Mouse (Mus musculus) ES-E14 (cell line): ENCODE data around the gene Flna. TPM values are rescaled to one million over a fixed set of nuclear protein-coding genes. Genes with fewer than 3 reads are reported as not detected.

Source experiments
- DNase-seq: peaks from one replicate; pipeline ENCODE4 v3.0.0-alpha.2; 2013; ENCODE audit warnings: low read depth, low spot score
- H3K27ac ChIP-seq: 2 replicates; pipeline ENCODE4 v1.5.1; 2012; ENCODE audit warnings: low read depth, mild to moderate bottlenecking, low read length, moderate library complexity, mixed read lengths; ENCODE audit not compliant: poor library complexity, insufficient read depth, severe bottlenecking
- H3K36me3 ChIP-seq: 2 replicates; pipeline ENCODE4 v1.6.1; 2012; ENCODE audit warnings: mild to moderate bottlenecking, low read length, moderate library complexity, mixed read lengths; ENCODE audit not compliant: control insufficient read depth, poor library complexity, insufficient read depth, severe bottlenecking
- H3K4me1 ChIP-seq, 2 experiments: fragments of 150-350 bp in 1 of 2; sonication (generic) in 1 of 2; 2 replicates each; pipeline ENCODE4 v1.6.1; 2012; ENCODE audit warnings: low read length in 2 of 2, mild to moderate bottlenecking in 1 of 2, mixed read lengths in 1 of 2; ENCODE audit not compliant: control insufficient read depth in 2 of 2, insufficient read depth in 2 of 2, poor library complexity in 1 of 2
- H3K4me3 ChIP-seq, 2 experiments: fragments of 150-350 bp in 1 of 2; sonication (generic) in 1 of 2; 2 replicates each; pipeline ENCODE4 v1.5.1; 2012; ENCODE audit warnings: low read length in 2 of 2, low read depth in 1 of 2, mild to moderate bottlenecking in 1 of 2, mixed read lengths in 1 of 2; ENCODE audit not compliant: insufficient read depth in 1 of 2, poor library complexity in 1 of 2, severe bottlenecking in 1 of 2
- H3K9ac ChIP-seq: 2 replicates; pipeline ENCODE4 v1.6.1; 2012; ENCODE audit warnings: low read depth, mild to moderate bottlenecking, low read length, mixed read lengths; ENCODE audit not compliant: poor library complexity, insufficient read depth, severe bottlenecking
- H3K9me3 ChIP-seq: fragments of 150-350 bp; sonication (generic); 2 replicates; pipeline ENCODE4 v1.6.1; 2012; ENCODE audit warnings: low read depth, mild to moderate bottlenecking, low read length; ENCODE audit not compliant: control insufficient read depth, insufficient read depth
- CHD2 ChIP-seq: IDR thresholded peaks from 2 replicates; pipeline ENCODE4 v1.6.1; 2014; ENCODE audit warnings: mild to moderate bottlenecking, low read depth, low read length, inconsistent platforms
- HCFC1 ChIP-seq: IDR thresholded peaks from 2 replicates; pipeline ENCODE4 v1.6.1; 2012; ENCODE audit warnings: low read length, inconsistent platforms, borderline replicate concordance; ENCODE audit not compliant: insufficient read depth
- MAFK ChIP-seq: IDR thresholded peaks from 2 replicates; pipeline ENCODE4 v1.6.1; 2014; ENCODE audit warnings: mild to moderate bottlenecking, low read depth, low read length, inconsistent platforms; ENCODE audit not compliant: insufficient read depth
- ZC3H11A ChIP-seq: IDR thresholded peaks from 2 replicates; pipeline ENCODE4 v1.6.1; 2012; ENCODE audit warnings: low read depth, mild to moderate bottlenecking, inconsistent platforms, low read length, borderline replicate concordance
- ZNF384 ChIP-seq: IDR thresholded peaks from 2 replicates; pipeline ENCODE4 v1.6.1; 2012; ENCODE audit warnings: low read depth, low read length, inconsistent platforms
- in situ Hi-C, 2 experiments: fragments of 600-800 bp; cut with MboI; formaldehyde crosslinking; loops; one replicate each; pipeline ENCODE4 v1.15.1; 2025; ENCODE audit warnings: low sequenced_read_pairs in 2 of 2, inconsistent platforms in 1 of 2; ENCODE audit not compliant: unreplicated experiment in 2 of 2
- total RNA-seq: library from RNA; depleted of rRNA; stranded (reverse); fragments of 300-350 nt; gene quantifications from 2 replicates; pipeline ENCODE4 v1.2.3, GENCODE M21; 2012

Flna gene
- total RNA-seq, 1 experiment, result 687 TPM

DNA sequence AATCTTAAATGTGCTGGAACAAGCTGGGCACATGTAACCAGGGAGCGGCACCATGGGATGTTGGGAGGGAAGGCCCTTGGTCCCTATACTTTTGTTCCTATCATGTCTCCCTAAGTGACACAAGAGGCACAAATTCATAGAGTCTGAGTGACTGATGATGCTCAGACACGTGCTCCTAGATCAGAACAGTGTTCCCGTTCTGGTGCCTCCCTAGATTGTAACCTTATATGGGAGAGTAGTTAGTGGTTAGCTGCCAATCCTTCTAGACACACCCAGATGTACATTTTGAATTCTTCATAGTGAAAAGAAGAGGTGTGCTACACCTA lies 20.1 kb upstream of the Flna start:
- Histone ChIP-seq H3K36me3 (peaks cover 18% of the 10 kb centered on the region), H3K9ac (peak overlapping the region; percentile 87), H3K9me3 (no peaks in the 10 kb centered on the region), H3K27ac (peak overlapping the region; percentile 92), H3K4me1 (peaks cover 0 to 2% of the 10 kb centered on the region in 2 experiments; a peak in 1 of 4 replicates), H3K4me3 (peak overlapping the region; percentile 62 to 86)
- in situ Hi-C loops, result no loop called here
- TF ChIP-seq HCFC1 (no peak), MAFK (no peak), CHD2 (no peak), ZC3H11A (no peak), ZNF384 (no peak)
- DNase-seq, result no peak

DNA sequence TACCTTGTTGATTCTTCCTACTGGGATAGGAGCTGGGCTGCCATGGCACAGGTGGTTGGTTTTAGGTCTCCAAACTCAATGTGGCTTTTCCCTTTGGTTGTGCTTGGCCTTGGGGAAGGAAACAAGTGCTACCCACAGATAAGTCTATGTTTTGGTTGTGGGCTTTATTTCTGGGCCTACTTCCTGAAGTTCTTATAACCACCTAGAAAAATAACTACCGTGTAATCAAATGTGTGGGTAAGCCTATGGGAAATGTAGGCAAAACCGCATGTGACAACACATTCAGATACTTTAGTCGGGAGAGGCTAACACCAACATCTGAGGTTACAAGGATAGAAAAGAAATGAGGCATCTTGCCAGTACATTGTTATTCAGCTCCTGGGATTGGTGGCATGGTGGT lies 8.1 kb upstream of the Flna start:
- TF ChIP-seq HCFC1 (no peak), ZC3H11A (no peak), MAFK (no peak), CHD2 (no peak), ZNF384 (no peak)
- in situ Hi-C loops, result no loop called here
- no peaks in the 10 kb centered on the region for H3K9me3 ChIP-seq

DNA sequence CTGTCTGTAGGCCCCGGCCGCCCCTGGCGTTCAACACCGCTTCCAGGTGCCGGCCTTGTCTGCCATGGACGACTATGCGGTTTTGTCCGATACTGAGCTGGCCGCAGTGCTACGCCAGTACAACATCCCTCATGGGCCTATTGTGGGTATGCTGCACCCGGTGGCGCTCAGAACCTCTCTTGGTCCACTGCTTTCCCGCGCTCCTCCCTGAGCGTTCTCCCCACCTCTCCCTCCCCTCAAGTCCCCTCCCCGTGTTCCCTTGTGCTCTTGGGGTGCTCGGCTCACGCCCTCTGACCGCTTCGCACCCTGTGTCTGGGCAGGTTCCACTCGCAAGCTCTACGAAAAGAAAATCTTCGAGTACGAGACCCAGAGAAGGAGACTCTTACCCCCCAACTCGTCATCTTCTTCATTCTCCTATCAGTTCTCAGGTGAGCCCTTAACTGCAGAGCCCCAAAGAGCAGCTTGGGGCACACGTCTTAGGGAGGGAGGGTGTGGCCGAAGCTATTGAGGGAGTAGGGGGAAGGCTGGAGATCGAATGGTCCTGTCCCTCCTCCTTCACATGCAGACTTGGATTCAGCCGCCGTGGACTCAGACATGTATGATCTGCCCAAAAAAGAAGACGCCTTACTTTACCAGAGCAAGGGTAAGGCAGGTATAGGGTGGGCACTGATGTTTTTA lies 5.4 kb upstream of the Flna start:
- no peak for DNase-seq
- Histone ChIP-seq H3K9me3 (no peaks in the 10 kb centered on the region), H3K4me1 (no peaks in the 10 kb centered on the region), H3K4me3 (peak overlapping the region; percentile 78 to 88), H3K36me3 (peaks cover 10% of the 10 kb centered on the region), H3K9ac (peak overlapping the region; percentile 89), H3K27ac (peak overlapping the region; percentile 71)
- TF ChIP-seq HCFC1 (no peak), CHD2 (no peak), ZNF384 (no peak), ZC3H11A (no peak), MAFK (no peak)
- in situ Hi-C loops, result no loop called here

More for the DNA sequence above, 8.1 kb upstream of the Flna start:
- DNase-seq, result no peak
- no peak overlapping the region for H3K4me3 ChIP-seq
- peaks cover 10% of the 10 kb centered on the region for H3K36me3 ChIP-seq
- no peaks in the 10 kb centered on the region for H3K4me1 ChIP-seq
- H3K9ac ChIP-seq, result no peak overlapping the region
- H3K27ac ChIP-seq, result no peak overlapping the region

DNA sequence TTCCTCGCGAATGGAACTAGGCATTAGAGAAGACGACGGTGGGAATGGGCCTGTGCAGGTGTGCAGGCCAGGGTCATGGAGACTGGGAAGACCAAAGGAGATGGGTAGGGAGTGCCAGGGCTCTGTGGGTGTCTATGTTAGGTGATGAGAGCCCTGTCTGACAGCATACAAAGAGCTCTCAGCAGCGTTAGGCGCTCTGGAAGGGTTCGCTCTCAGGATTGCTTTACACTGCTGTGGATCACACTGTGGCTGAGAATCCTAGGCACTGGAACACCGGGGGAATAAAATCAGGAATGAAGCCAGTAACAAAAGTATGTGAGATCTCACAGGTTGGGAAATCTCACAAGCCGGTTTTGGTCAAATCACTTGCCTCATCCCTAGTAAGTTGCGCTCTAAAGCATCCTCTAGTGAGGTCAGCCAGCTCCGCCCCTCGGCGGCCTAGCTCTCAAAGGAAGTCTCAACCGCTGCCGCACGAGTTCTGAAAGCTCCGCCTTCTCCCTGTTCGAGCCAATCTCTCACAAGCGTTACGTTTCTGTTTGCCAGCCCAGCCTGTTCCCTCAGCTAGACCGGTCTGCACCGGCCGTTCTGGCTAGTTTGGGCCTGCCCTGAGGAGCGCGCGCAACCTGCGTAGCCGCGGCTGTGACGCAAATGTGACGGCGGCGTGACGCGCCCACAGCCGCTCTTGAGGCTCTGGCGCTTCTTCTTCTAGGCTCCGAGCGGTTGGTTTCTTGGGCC lies 4.7 kb upstream of the Flna start, which contains the start of gene Emd:
Gene Emd, plus strand, starts transcription at position 535 of the 735 bp plus-strand sequence.
- H3K9me3 ChIP-seq, result no peaks in the 10 kb centered on the region
- peak within 1 kb of the TSS; percentile 71 for H3K27ac ChIP-seq
- DNase-seq, result peak; percentile 79
- TF ChIP-seq MAFK, result no peak
- no peak for TF ChIP-seq CHD2
- TF ChIP-seq ZC3H11A, result no peak
- no peak for TF ChIP-seq ZNF384
- no peak for TF ChIP-seq HCFC1
- peak within 1 kb of the TSS; percentile 78 to 88 for H3K4me3 ChIP-seq
- H3K4me1 ChIP-seq, result no peaks in the 10 kb centered on the region
- in situ Hi-C loops, result no loop called here
- H3K36me3 ChIP-seq, result peaks cover 10% of the 10 kb centered on the region
- H3K9ac ChIP-seq, result peak within 1 kb of the TSS; percentile 89
